10 mouse cellular contexts compared by ENCODE assay signal in the genomic region with DNA sequence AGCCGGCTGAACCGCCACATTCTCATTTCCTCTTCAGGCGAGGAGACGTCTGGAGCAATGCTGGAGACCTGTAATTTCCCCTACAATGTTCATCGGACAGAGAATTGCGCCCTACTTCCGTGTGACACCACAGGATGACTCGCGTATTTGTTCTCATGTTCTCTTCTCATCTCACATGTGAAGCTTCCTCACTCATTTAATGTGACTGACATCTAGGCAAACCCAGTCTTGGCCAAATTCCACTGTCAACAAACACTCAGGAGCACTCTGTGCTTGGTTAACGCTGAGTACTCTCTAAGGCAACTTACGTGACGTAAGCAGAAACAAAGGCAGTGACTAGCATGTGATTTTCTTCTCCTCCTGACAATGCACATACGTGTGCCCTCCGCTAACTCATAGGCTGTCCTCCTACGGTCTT. TPM values are rescaled to one million over a fixed set of nuclear protein-coding genes. Genes with fewer than 3 reads are reported as not detected.
DNase-seq lines count a peak whose midpoint lies in the region; ATAC-seq and TF ChIP-seq lines count a peak whose summit lies in the region.
"Had no signal": no experiment of that assay in that cellular context is flagged by ENCODE, and none has a peak within 500 bp of the region (broad histone marks: within the 10 kb centered on the region; RNA-seq: fewer than 3 reads in every experiment).

No protein-coding gene starts in this region.

- peak overlapping the region; percentile 91 for H3K4me2 ChIP-seq in liver, embryonic 15.5 days
- H3K4me2 ChIP-seq in neural tube, embryonic 15.5 days = peak overlapping the region; percentile 57
- H3K4me2 ChIP-seq: limb, embryonic 13.5 days had no signal

- peaks cover 17% of the 10 kb centered on the region; the same call in 1 of the 2 replicates for H3K79me2 ChIP-seq in liver, adult 2 months (ENCODE audit: control insufficient read depth, insufficient read depth, low read length)

- DNase-seq in adrenal gland, adult 2 months = peak; percentile 31
- no peak for DNase-seq in adrenal gland, postnatal 14 days
- DNase-seq in liver, adult 2 months (ENCODE audit: extremely low read depth, low read depth, low spot score) = peak; percentile 98
- DNase-seq in liver = no peak
- DNase-seq in right cerebral cortex, adult 18-20 months = no peak
- DNase-seq: cerebellum, postnatal 36 days had no signal

- ATAC-seq in liver, embryonic 15.5 days (ENCODE audit: insufficient read depth) = no peak
- no peak for ATAC-seq in neural tube, embryonic 15.5 days (ENCODE audit: low FRiP score)
- no peak for ATAC-seq in frontal cortex, adult (ENCODE audit: low TSS enrichment)

- H3K4me1 ChIP-seq in liver, adult 2 months (ENCODE audit: control insufficient read depth, insufficient read depth, low read length) = peaks cover 42% of the 10 kb centered on the region
- H3K4me1 ChIP-seq in liver, embryonic 15.5 days (replicated peaks) = peaks cover 65% of the 10 kb centered on the region
- H3K4me1 ChIP-seq in neural tube, embryonic 15.5 days = peaks cover 32% of the 10 kb centered on the region

- TF ChIP-seq CTCF in liver, adult 2 months (IDR thresholded peaks at IDR 0.05; ENCODE audit: low read depth, low read length) = no peak

- H3K27me3 ChIP-seq in liver, adult 2 months (ENCODE audit: control insufficient read depth, insufficient read depth, low read length) = no peaks in the 10 kb centered on the region
- H3K27me3 ChIP-seq in liver, embryonic 15.5 days = no peaks in the 10 kb centered on the region
- no peaks in the 10 kb centered on the region for H3K27me3 ChIP-seq in neural tube, embryonic 15.5 days (replicated peaks)
- H3K27me3 ChIP-seq: limb, embryonic 13.5 days had no signal

- peak overlapping the region; percentile 81 for H3K9ac ChIP-seq in liver, adult 2 months (ENCODE audit: low read depth, low read length)
- no peak overlapping the region for H3K9ac ChIP-seq in liver, embryonic 15.5 days
- H3K9ac ChIP-seq in neural tube, embryonic 15.5 days (replicated peaks) = no peak overlapping the region
- H3K9ac ChIP-seq: limb, embryonic 13.5 days had no signal

- peak overlapping the region; percentile 59 for H3K4me3 ChIP-seq in liver, adult 2 months (ENCODE audit: insufficient read depth, low read depth, low read length)
- H3K4me3 ChIP-seq in liver, embryonic 15.5 days (replicated peaks) = peak overlapping the region; percentile 94; the same call in 1 of the 2 replicates
- no peak overlapping the region for H3K4me3 ChIP-seq in neural tube, embryonic 15.5 days (replicated peaks)
- H3K4me3 ChIP-seq: limb, embryonic 13.5 days had no signal

- H3K9me3 ChIP-seq in liver, embryonic 15.5 days (replicated peaks) = no peaks in the 10 kb centered on the region
- no peaks in the 10 kb centered on the region for H3K9me3 ChIP-seq in neural tube, embryonic 15.5 days (replicated peaks)
- H3K9me3 ChIP-seq: limb, embryonic 13.5 days had no signal

- 18% methylated on average over 15 of the region's 15 CpGs for WGBS in liver, adult 2 months
- 80% methylated on average over 15 of the region's 15 CpGs for WGBS in liver, embryonic 15.5 days (ENCODE audit: insufficient replicate concordance)
- 92% methylated on average over 15 of the region's 15 CpGs for WGBS in neural tube, embryonic 15.5 days

- TF ChIP-seq POLR2A in liver, adult 2 months (IDR thresholded peaks at IDR 0.05; ENCODE audit: extremely low read depth, insufficient read depth, low read length) = no peak

- H3K36me3 ChIP-seq in liver, adult 2 months (ENCODE audit: control insufficient read depth, insufficient read depth, low read length) = peaks cover 5% of the 10 kb centered on the region; the same call in 1 of the 2 replicates
- H3K36me3 ChIP-seq in liver, embryonic 15.5 days (replicated peaks) = peaks cover 29% of the 10 kb centered on the region
- H3K36me3 ChIP-seq in neural tube, embryonic 15.5 days = peaks cover 9% of the 10 kb centered on the region; the same call in 1 of the 2 replicates

- H3K27ac ChIP-seq in liver, adult 2 months (replicated peaks; ENCODE audit: insufficient read depth, low read depth, low read length) = peak overlapping the region; percentile 100
- peak overlapping the region; percentile 92; the same call in 1 of the 2 replicates for H3K27ac ChIP-seq in liver, embryonic 15.5 days (replicated peaks)
- no peak overlapping the region for H3K27ac ChIP-seq in neural tube, embryonic 15.5 days (replicated peaks)
- H3K27ac ChIP-seq: limb, embryonic 13.5 days had no signal

RNA-seq across cellular contexts. Expression of a gene that starts 2.4 kb away (rescaled TPM):
- 100 to 1,000 TPM; 111 to 162 TPM for total RNA-seq in adrenal gland, adult 2 months (2021)
- 1,038 and 1,224 TPM in 2 replicates for polyA plus RNA-seq in adrenal gland, adult 2 months (2012; rRNA removed)
- 97.6 and 107 TPM in 2 replicates for total RNA-seq in adrenal gland, postnatal 14 days (2021)
- total RNA-seq in liver, adult 2 months (2014; rRNA removed) = 64.2 and 67.2 TPM in 2 replicates
- polyA plus RNA-seq in liver, adult 2 months (2012; rRNA removed) = 59.9 and 64.5 TPM in 2 replicates
- polyA plus RNA-seq in liver, embryonic 15.5 days (2015; fragmentation: Nextera tagmentation; extraction: Ambion mirVana) = 40.9 and 43.1 TPM in 2 replicates
- polyA plus RNA-seq in neural tube, embryonic 15.5 days (2015; fragmentation: Nextera tagmentation; extraction: Ambion mirVana) = 210 and 240 TPM in 2 replicates

RNA-seq across cellular contexts. Expression of a gene that starts 9.2 kb away (rescaled TPM):
- total RNA-seq in adrenal gland, adult 2 months (2021) = 1 to 10 TPM; 4.6 to 7.5 TPM
- 0.85 and 0.93 TPM in 2 replicates for polyA plus RNA-seq in adrenal gland, adult 2 months (2012; rRNA removed)
- total RNA-seq in adrenal gland, postnatal 14 days (2021) = 8.2 and 9.5 TPM in 2 replicates
- total RNA-seq in liver, adult 2 months (2014; rRNA removed) = 3.0 and 3.8 TPM in 2 replicates
- 0.85 and 1.3 TPM in 2 replicates for polyA plus RNA-seq in liver, adult 2 months (2012; rRNA removed)
- 8.4 and 8.5 TPM in 2 replicates for polyA plus RNA-seq in liver, embryonic 15.5 days (2015; fragmentation: Nextera tagmentation; extraction: Ambion mirVana)
- polyA plus RNA-seq in neural tube, embryonic 15.5 days (2015; fragmentation: Nextera tagmentation; extraction: Ambion mirVana) = 24.4 and 29.3 TPM in 2 replicates

RNA-seq across cellular contexts. Expression of a gene that starts 36.9 kb away (rescaled TPM):
- 10 to 100 TPM; 52.2 to 85.3 TPM for total RNA-seq in adrenal gland, adult 2 months (2021)
- polyA plus RNA-seq in adrenal gland, adult 2 months (2012; rRNA removed) = 25.2 and 32.6 TPM in 2 replicates
- total RNA-seq in adrenal gland, postnatal 14 days (2021) = 52.4 and 62.7 TPM in 2 replicates
- total RNA-seq in liver, adult 2 months (2014; rRNA removed) = 22.3 and 28.3 TPM in 2 replicates
- polyA plus RNA-seq in liver, adult 2 months (2012; rRNA removed) = 15.0 and 16.3 TPM in 2 replicates
- 32.9 and 34.0 TPM in 2 replicates for polyA plus RNA-seq in liver, embryonic 15.5 days (2015; fragmentation: Nextera tagmentation; extraction: Ambion mirVana)
- polyA plus RNA-seq in neural tube, embryonic 15.5 days (2015; fragmentation: Nextera tagmentation; extraction: Ambion mirVana) = 83.2 and 91.9 TPM in 2 replicates

Comparison
In these comparisons a context has a peak if more than half of its experiments do, and no peak if none do; other contexts are left out.
1. DNase-seq: peak in adrenal gland, adult 2 months (single experiment) and liver, adult 2 months (single experiment); none in adrenal gland, postnatal 14 days (single experiment), liver (single experiment) and right cerebral cortex, adult 18-20 months (single experiment).